Mouse (Mus musculus): ENCODE data around the gene Tekt3.

Gene Tekt3

GRCm38 (mm10) chr11:63061446-63061845 lies at the start of gene Tekt3:
Tekt3 (plus strand) TSS chr11:63061654.
- no peak for DNase-seq

- no peak for DNase-seq
These were observed 43.9 kb upstream of the Tekt3 start for GRCm38 (mm10) chr11:63017327-63018082.

GRCm38 (mm10) chr11:63018083-63018622 lies 43.3 kb upstream of the Tekt3 start:
- no peak for DNase-seq

- no peak for DNase-seq
These were observed 40.8 kb upstream of the Tekt3 start for GRCm38 (mm10) chr11:63020633-63021032.

- no peak for DNase-seq
These were observed 40.2 kb upstream of the Tekt3 start for GRCm38 (mm10) chr11:63021141-63021806.

- DNase-seq = no peak
These were observed 38.0 kb upstream of the Tekt3 start for GRCm38 (mm10) chr11:63023461-63023860.

- no peak for DNase-seq
These were observed 37.3 kb upstream of the Tekt3 start for GRCm38 (mm10) chr11:63024136-63024535.

GRCm38 (mm10) chr11:63025476-63025875 lies 36.0 kb upstream of the Tekt3 start:
- no peak for DNase-seq

- DNase-seq = peak; percentile 78
These were observed 34.8 kb upstream of the Tekt3 start for GRCm38 (mm10) chr11:63026651-63027141.

- no peak for DNase-seq
These were observed 33.3 kb upstream of the Tekt3 start for GRCm38 (mm10) chr11:63028131-63028530.

GRCm38 (mm10) chr11:63029148-63029714 lies 32.2 kb upstream of the Tekt3 start:
- no peak for DNase-seq

- no peak for DNase-seq
These were observed 31.7 kb upstream of the Tekt3 start for GRCm38 (mm10) chr11:63029721-63030120.

- no peak for DNase-seq
These were observed 25.8 kb upstream of the Tekt3 start for GRCm38 (mm10) chr11:63035420-63036211.

- DNase-seq = no peak
These were observed 21.3 kb upstream of the Tekt3 start for GRCm38 (mm10) chr11:63040002-63040661.

- DNase-seq = no peak
These were observed 15.7 kb upstream of the Tekt3 start for GRCm38 (mm10) chr11:63045771-63046170.

GRCm38 (mm10) chr11:63046380-63046779 lies 15.1 kb upstream of the Tekt3 start:
- no peak for DNase-seq

GRCm38 (mm10) chr11:63050362-63050932 lies 11.0 kb upstream of the Tekt3 start:
- DNase-seq = no peak

- DNase-seq = no peak
These were observed 10.4 kb upstream of the Tekt3 start for GRCm38 (mm10) chr11:63051041-63051440.

- DNase-seq = no peak
These were observed 9.5 kb upstream of the Tekt3 start for GRCm38 (mm10) chr11:63051996-63052395.

- DNase-seq = no peak
These were observed 5.9 kb upstream of the Tekt3 start for GRCm38 (mm10) chr11:63055596-63055995.

- DNase-seq = no peak
These were observed 3.0 kb upstream of the Tekt3 start for GRCm38 (mm10) chr11:63058375-63058952.

Measured in cerebellum, adult 8-10 months (tissue).